Mouse (Mus musculus): ENCODE data around the gene Stip1.
"Not testable (repeated sequence)": the region's sequence is repeated elsewhere in the genome, so short reads cannot be mapped to it uniquely, and the experiment has no call there.

The Stip1 gene

GRCm38 (mm10) chr19:7039841-7040636 lies at the start of gene Stip1:
Stip1 (minus strand) TSS chr19:7039967.
- peak; percentile 96 for DNase-seq (ENCODE audit: extremely low read depth, insufficient read length, low spot score)

DNA sequence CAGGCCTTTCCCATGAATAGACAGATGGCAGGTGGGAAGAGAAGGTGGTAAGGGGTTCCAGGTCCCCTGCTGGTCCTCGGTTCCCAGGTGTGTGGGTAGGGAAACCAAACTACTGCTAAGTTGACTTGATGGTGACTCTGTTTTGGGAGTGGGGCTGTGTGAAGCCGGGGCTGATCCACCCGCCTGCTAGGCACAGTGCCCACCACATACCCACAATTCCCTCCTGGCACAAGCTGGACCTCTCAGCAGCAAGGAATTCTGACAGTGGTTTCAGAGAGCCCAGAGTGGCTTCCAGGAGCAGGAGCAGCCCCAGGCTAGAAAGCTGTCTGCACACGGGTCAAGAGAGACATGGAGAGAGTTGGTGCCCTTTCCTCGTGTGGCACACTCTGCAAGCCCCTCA lies 49.3 kb upstream of the Stip1 start:
- DNase-seq (ENCODE audit: extremely low read depth, insufficient read length, low spot score), result peak; percentile 44

DNA sequence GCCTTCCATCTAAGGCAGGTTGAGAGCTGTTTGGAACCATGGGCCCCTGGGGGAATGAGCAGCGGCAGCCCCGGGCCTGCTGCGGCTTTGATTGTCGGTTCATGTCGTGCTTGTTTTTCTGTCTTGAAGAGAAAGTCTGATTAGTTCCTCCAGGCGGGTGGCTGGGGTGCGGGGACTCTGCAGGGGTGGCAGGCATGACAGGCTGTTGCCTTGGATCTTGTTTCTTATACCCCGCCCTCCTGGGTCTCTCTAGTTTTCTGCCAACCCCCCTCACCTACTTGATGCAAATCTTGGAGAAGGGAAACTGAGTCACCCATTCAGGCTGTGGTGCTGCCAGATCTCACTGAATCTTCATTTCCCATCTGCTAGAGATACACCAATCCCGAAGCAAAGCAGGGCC lies 48.8 kb upstream of the Stip1 start:
- no peak for DNase-seq (ENCODE audit: extremely low read depth, insufficient read length, low spot score)

DNA sequence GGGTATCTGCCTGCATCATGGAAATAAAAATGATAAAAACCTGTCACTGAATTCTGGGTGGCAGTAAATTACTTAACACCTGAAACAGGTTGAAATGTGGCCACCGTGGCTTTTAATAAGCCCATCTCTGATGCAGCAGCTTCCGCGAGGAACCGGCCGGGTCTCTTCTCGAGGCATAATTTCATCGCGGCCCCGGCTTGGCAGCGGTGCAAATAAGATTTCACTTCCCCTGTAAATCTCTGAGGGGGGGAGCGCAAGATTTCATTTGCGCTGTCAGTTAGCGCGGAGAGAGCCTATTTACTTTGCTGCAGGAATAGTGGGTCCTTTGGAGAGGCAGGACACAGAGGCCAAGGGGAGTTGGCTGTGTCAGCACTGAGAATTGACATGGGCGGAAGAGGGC lies 45.0 kb upstream of the Stip1 start:
- no peak for DNase-seq (ENCODE audit: extremely low read depth, insufficient read length, low spot score)

DNA sequence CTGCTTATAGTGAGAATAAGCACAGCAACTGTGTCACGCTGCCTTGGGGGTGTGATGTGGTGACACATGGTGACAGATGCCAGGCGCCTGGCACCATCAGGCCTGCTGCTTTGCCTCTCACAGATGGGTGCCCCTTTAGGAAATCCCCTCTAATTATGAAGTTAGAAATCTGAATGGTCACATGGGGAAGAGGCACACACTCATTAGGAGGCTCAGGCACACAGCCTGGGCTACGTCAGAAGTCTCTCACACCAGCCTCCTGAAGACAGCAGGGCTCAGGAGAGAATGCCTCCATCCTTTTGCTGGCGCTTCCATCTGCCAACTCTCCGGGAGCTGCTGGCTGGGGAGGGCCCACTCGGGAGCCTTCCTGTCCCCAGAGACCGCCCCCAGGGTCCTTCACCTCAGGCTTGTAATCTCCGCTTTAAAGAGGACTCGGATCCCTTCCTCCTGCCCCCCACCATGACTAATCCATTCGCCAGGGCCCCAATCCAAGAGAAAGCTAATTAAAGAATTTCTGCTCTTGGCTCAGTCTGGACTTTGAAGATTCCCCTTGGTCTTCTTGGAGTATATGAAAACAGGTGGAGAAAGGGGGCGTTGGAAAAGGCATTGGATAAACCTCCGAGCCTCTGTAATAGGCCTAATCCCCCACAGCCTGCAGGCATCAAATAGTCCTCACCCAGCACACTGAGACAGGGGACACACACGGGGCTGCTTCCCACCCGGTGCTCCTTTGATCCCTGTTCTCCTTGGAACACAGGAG lies 43.4 kb upstream of the Stip1 start:
- DNase-seq (ENCODE audit: extremely low read depth, insufficient read length, low spot score), result no peak

- DNase-seq (ENCODE audit: extremely low read depth, insufficient read length, low spot score), result no peak
These were observed 41.9 kb upstream of the Stip1 start for GRCm38 (mm10) chr19:7081516-7082266.

DNA sequence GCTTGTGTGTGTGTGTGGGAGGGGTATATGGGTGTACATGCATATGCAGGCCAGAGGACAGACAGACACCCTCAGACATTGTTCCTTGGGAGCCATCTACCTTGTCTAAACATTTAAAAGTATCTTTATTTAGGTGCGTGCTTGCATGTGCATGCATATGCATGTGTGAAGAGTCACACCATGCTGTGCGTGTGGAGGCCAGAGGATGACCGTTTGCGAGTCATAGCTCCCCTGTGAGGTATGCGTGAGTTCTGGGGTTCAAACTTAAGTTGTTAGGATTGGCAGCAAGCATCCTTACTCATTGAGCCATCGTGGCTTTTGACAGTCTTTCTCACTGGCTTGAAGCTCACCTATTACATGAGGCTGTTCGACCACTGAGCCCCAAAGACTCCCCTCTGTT lies 38.5 kb upstream of the Stip1 start:
- DNase-seq (ENCODE audit: extremely low read depth, insufficient read length, low spot score), result no peak

GRCm38 (mm10) chr19:7077666-7078065 lies 37.9 kb upstream of the Stip1 start:
- DNase-seq (ENCODE audit: extremely low read depth, insufficient read length, low spot score), result no peak

DNA sequence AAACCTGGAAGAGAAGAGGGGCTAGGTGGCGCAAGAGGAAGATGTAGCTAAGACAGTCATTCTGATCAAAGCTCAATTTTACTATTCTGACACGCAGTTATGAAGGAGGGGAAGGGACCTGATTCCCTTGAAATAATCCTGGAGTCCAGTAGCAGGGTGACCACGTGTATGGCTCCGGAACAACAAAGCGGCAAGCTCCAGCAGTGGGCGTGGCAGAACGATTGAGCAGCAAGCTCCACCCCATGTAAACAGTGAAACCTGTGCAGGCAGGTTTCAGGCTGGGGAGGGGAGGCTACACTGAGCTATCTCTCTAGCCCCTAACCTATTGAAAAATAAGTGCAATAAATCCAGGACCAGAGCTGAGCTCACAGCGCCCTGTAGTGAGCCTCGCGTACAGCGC lies 35.6 kb upstream of the Stip1 start:
- DNase-seq (ENCODE audit: extremely low read depth, insufficient read length, low spot score), result not testable (repeated sequence)

DNA sequence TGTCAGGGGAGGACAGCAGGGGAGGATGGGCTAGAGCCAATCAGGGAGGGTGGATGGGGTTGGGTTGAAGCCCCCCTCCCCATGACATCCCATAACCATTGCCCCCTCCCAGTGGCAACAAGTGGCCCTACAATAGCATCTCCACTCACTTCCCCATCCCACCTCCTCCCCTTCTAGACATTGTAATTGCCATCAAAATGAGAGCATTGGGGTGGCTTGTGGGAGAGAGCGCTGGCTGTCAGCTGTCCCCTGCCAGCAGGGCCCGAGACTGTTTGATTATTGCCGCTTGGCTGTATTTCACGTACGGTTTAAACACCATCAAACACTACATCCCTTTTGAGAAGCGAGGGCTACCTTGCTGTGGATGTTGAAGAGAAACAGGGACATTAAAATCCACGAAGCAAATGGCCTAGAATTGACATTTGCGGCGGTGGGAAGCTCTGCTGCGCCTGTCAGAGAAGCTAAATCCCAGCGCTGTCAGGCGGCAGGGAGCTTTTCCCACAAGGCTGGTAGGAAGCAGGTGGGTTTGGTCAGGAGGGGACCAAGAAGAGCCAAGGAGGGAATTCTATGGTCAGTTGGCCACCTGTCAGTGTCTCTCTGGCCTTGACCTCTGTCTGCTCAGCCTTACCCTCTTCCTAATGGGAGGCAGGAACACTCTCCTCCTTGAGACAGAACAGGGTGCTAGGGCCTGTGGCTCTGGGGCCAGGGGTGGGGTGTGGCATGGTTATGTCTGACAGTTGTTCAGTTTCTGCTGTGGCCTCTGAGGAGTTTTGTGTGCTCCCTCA lies 34.4 kb upstream of the Stip1 start:
- DNase-seq (ENCODE audit: extremely low read depth, insufficient read length, low spot score), result no peak

GRCm38 (mm10) chr19:7072221-7072620 lies 32.5 kb upstream of the Stip1 start:
- no peak for DNase-seq (ENCODE audit: extremely low read depth, insufficient read length, low spot score)

GRCm38 (mm10) chr19:7070775-7071174 lies 31.0 kb upstream of the Stip1 start:
- DNase-seq (ENCODE audit: extremely low read depth, insufficient read length, low spot score), result no peak

DNA sequence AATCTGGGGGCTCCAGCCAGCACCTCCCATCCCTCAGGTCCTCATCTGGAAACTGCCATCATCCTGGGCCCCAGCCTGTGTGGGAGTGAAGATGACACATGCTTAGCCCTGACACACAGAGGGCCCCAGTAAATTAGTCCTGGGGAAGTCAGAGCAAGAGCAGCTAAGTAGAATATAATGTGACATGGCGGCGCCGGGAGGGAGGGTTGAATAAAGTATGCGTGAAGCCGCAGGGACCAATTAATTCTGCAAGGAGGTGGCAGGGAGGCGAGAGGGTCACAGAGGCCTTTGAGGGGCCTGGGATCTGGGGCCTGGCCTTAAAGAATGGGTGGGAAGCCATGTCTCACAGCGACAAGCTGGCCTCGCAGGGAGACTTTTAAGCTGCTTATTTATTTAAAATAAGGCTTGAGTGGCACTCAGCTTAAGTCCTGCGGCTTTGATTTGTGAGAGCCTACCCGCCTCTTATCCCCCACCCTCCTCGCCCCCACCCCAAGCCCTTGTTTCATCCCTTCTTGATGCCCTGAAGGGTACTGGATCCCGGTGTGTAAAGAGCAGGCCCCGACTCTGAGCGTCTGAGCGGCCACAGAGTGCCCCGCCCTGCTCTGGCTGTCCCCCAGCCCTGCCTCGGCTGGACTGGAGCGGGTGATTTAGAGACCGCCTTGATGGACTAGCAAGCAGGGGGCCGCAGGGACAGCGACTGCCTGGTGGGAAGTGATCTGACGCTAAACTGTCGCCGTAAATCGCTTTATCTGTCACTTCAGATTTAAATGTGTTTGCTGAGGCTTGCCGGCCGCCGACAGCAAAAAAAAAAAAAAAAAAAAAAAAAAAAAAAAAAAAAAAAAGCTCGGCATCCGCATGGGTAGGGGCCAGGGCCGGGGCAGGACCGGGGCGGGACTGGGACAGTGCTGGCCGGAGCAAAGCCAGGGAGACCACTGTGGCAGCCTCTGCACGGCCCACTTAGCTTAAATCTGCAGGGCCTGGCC lies 30.3 kb upstream of the Stip1 start:
- DNase-seq (ENCODE audit: extremely low read depth, insufficient read length, low spot score), result no peak

GRCm38 (mm10) chr19:7068661-7069531 lies 29.1 kb upstream of the Stip1 start:
- DNase-seq (ENCODE audit: extremely low read depth, insufficient read length, low spot score), result no peak

- peak; percentile 59 for DNase-seq (ENCODE audit: extremely low read depth, insufficient read length, low spot score)
These were observed 28.4 kb upstream of the Stip1 start for GRCm38 (mm10) chr19:7068136-7068535.

DNA sequence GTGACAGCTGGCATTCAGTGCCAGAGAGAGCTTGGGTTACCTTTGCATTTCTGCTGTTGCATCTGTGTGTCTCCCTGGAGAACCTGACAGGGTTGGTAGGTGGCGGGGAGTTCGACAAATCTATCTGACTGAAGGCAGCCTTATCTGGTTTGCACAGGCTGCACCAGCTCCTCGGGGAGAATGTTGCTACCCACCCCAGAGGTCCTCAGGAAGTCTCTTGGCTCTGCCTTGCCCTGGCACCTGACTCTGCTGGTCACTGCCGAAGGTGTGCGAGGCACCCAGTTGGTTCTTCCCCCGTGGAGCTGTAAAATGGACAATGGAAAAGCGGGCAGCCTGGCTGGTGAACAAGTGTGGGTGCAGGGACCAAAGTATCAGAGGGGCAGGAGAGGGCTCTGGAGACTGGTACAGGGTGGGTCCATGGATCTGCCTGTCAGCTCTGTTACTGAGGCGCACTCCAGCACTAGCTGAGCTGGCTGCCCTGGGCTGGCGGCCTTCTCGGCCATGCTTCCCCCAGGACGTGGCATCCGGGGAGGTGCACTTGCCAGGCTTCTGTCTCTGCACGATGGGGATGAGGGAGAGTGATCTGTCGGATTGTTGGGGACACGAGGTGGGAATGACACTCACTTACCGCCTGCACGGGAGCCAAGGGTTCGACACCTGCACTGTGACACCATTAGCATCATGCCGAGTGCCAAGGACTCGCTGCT lies 27.7 kb upstream of the Stip1 start:
- DNase-seq (ENCODE audit: extremely low read depth, insufficient read length, low spot score), result no peak

- no peak for DNase-seq (ENCODE audit: extremely low read depth, insufficient read length, low spot score)
These were observed 27.1 kb upstream of the Stip1 start for GRCm38 (mm10) chr19:7066828-7067342.
